Mouse (Mus musculus) MEL-GATA-1-ER (cell line): ENCODE measurements around the gene Shox2.

ENCODE experiments used
- DNase-seq: peaks from one replicate; pipeline ENCODE4 v3.0.0-alpha.2; 2012; ENCODE audit warnings: low read depth; ENCODE audit errors: extremely low read depth

Gene Shox2

GRCm38 (mm10) chr3:66981706-66982105 lies at the start of gene Shox2:
Gene Shox2, minus strand, starts transcription at chr3:66981771.
- no peak for DNase-seq

- peak; percentile 66 for DNase-seq
These were observed 15.2 kb upstream of the Shox2 start for GRCm38 (mm10) chr3:66996820-66997219.

- DNase-seq, result no peak
These were observed 4.7 kb upstream of the Shox2 start for GRCm38 (mm10) chr3:66986287-66986560.

- peak; percentile 72 for DNase-seq
These were observed 4.1 kb upstream of the Shox2 start for GRCm38 (mm10) chr3:66985539-66986286.

- no peak for DNase-seq
These were observed 1.9 kb upstream of the Shox2 start for GRCm38 (mm10) chr3:66983481-66983880.

- no peak for DNase-seq
These were observed 775 bp upstream of the Shox2 start for GRCm38 (mm10) chr3:66982181-66982911.

- no peak for DNase-seq
These were observed 390 bp downstream of the Shox2 start, which contains the start of gene Rsrc1 for GRCm38 (mm10) chr3:66981101-66981661. Gene Rsrc1, plus strand, starts transcription at chr3:66981390.

GRCm38 (mm10) chr3:66980111-66980975 lies 1.2 kb downstream of the Shox2 start:
- no peak for DNase-seq

GRCm38 (mm10) chr3:66979491-66979890 lies 2.1 kb downstream of the Shox2 start:
- no peak for DNase-seq

GRCm38 (mm10) chr3:66978457-66979381 lies 2.9 kb downstream of the Shox2 start:
- no peak for DNase-seq

- no peak for DNase-seq
These were observed 3.6 kb downstream of the Shox2 start for GRCm38 (mm10) chr3:66977811-66978456.

GRCm38 (mm10) chr3:66976889-66977615 lies 4.5 kb downstream of the Shox2 start:
- no peak for DNase-seq

- no peak for DNase-seq
These were observed 7.1 kb downstream of the Shox2 start for GRCm38 (mm10) chr3:66974501-66974900.

GRCm38 (mm10) chr3:66973391-66973943 lies 8.1 kb downstream of the Shox2 start:
- no peak for DNase-seq

GRCm38 (mm10) chr3:66972191-66972950 lies 9.2 kb downstream of the Shox2 start:
- no peak for DNase-seq

- no peak for DNase-seq
These were observed 10.8 kb downstream of the Shox2 start for GRCm38 (mm10) chr3:66970661-66971331.

- DNase-seq, result no peak
These were observed 11.3 kb downstream of the Shox2 start for GRCm38 (mm10) chr3:66970261-66970660.

- DNase-seq, result no peak
These were observed 14.1 kb downstream of the Shox2 start for GRCm38 (mm10) chr3:66967508-66967907.
